10 mouse cellular contexts compared by ENCODE assay signal in genomic region chr10:69720899-69721490, GRCm38 (mm10).
DNase-seq lines count a peak whose midpoint lies in the region; ATAC-seq lines count a peak whose summit lies in the region.
"Had no signal": no experiment of that assay in that cellular context is flagged by ENCODE, and none has a peak within 500 bp of the region (broad histone marks: within the 10 kb centered on the region; RNA-seq: fewer than 3 reads in every experiment).

No protein-coding gene starts in this region.

- H3K4me3 ChIP-seq in embryonic facial prominence, embryonic 10.5 days, result no peak overlapping the region
- H3K4me3 ChIP-seq in midbrain, embryonic 13.5 days (replicated peaks), result no peak overlapping the region

- no peaks in the 10 kb centered on the region for H3K27me3 ChIP-seq in embryonic facial prominence, embryonic 10.5 days (replicated peaks; ENCODE audit: low read depth, poor library complexity, severe bottlenecking)
- no peaks in the 10 kb centered on the region for H3K27me3 ChIP-seq in midbrain, embryonic 13.5 days

- H3K9me3 ChIP-seq in embryonic facial prominence, embryonic 10.5 days, result no peaks in the 10 kb centered on the region
- no peaks in the 10 kb centered on the region for H3K9me3 ChIP-seq in midbrain, embryonic 13.5 days

- no peaks in the 10 kb centered on the region for H3K36me3 ChIP-seq in embryonic facial prominence, embryonic 10.5 days (replicated peaks)
- no peaks in the 10 kb centered on the region for H3K36me3 ChIP-seq in midbrain, embryonic 13.5 days

- H3K4me1 ChIP-seq in embryonic facial prominence, embryonic 10.5 days, result peaks cover 25% of the 10 kb centered on the region
- H3K4me1 ChIP-seq in midbrain, embryonic 13.5 days (replicated peaks), result peaks cover 58% of the 10 kb centered on the region

- peak overlapping the region; percentile 42; the same call in 1 of the 2 replicates for H3K4me2 ChIP-seq in midbrain, embryonic 13.5 days (replicated peaks)

- peak overlapping the region; percentile 7; the same call in 1 of the 2 replicates for H3K27ac ChIP-seq in embryonic facial prominence, embryonic 10.5 days (replicated peaks)
- H3K27ac ChIP-seq in midbrain, embryonic 13.5 days, result peak overlapping the region; percentile 88

- H3K9ac ChIP-seq in midbrain, embryonic 13.5 days (replicated peaks), result peak overlapping the region; percentile 41

- intact Hi-C loops in gastrocnemius, postnatal 14 days (cut with DNase I; ENCODE audit: low total_unique reads), result no loop called here

- ATAC-seq in cerebellum, adult (ENCODE audit: insufficient number of reproducible peaks, low FRiP score, low TSS enrichment), result peak; percentile 66; the same call in 1 of the 2 replicates
- 0 out of 2 replicates have a peak, but pooled peaks have one; percentile 6 for ATAC-seq in midbrain, embryonic 13.5 days

- DNase-seq in cerebellum, postnatal 4 days (ENCODE audit: low spot score in 2 of 2), result no peak
- DNase-seq in 416B (ENCODE audit: low read depth), result peak; percentile 5
- DNase-seq in embryonic facial prominence, embryonic 10.5 days (ENCODE audit: low spot score), result no peak
- DNase-seq in layer of hippocampus, adult 9-10 months (ENCODE audit: low spot score), result no peak
- DNase-seq in layer of hippocampus, postnatal 10 days (ENCODE audit: low spot score in 2 of 2), result no peak
- no peak for DNase-seq in gastrocnemius, postnatal 14 days
- DNase-seq: layer of hippocampus, adult 9-11 months; thymus, adult 2 months had no signal

- whole genome bisulfite sequencing in embryonic facial prominence, embryonic 10.5 days, result 73% methylated on average over 6 of the region's 6 CpGs
- 26% methylated on average over 6 of the region's 6 CpGs for WGBS in midbrain, embryonic 13.5 days
